Mouse (Mus musculus): ENCODE data around the gene Plxna3. TPM values are rescaled to one million over a fixed set of nuclear protein-coding genes. Genes with fewer than 3 reads are reported as not detected.

Gene Plxna3
- polyA plus RNA-seq, 1 experiment from 2014 or later: 62.0 TPM

DNA sequence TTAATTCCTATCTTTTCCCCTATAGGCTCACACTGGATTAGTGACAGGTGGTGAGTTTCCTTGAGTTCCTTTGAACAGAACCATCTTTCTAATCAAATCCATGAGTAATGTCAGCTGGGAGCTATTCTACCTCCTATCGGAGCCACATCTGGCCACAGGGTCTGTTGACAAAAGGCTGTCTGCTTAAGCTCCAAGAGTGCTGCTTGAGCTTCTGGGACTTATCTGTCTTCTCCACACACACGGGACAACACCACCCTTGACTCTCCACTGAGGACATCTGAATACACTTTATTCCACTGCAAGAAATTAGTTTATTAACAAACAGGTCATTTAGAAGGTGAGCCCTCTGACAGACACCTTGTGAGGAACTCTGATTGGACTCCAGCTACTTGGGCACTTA is 55.6 kb downstream of the Plxna3 start:
- no peak for ATAC-seq
- H3K27ac ChIP-seq: no peak overlapping the region
- no peaks in the 10 kb centered on the region for H3K9me3 ChIP-seq
- peaks cover 23% of the 10 kb centered on the region for H3K36me3 ChIP-seq
- H3K4me3 ChIP-seq (replicated peaks): no peak overlapping the region
- no peak overlapping the region for H3K9ac ChIP-seq (replicated peaks)
- 91% methylated on average over 2 of the region's 2 CpGs for WGBS
- no peaks in the 10 kb centered on the region for H3K27me3 ChIP-seq
- H3K4me1 ChIP-seq (replicated peaks): no peaks in the 10 kb centered on the region
- H3K4me2 ChIP-seq (replicated peaks): no peak overlapping the region

DNA sequence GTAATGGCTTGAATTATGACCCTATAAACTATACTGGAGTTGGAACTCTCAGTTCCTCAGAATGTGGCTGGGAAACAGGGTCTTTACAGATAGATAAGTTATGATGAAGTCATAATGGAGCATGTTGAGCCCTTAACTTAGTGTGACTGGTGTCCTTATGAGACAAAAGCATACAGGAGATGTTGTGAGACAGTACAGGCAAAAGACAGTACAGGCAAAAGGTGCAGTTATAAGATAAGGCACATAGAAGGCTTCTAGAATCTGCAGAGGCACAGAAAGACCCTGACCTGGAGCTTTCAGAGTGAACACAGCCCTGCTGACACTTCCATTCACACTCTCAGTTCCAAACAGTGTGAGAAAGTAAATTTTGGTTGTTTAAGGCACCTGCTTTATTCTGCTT is 59.3 kb downstream of the Plxna3 start:
- no peak overlapping the region for H3K9ac ChIP-seq (replicated peaks)
- ATAC-seq: no peak
- H3K4me2 ChIP-seq (replicated peaks): no peak overlapping the region
- H3K27me3 ChIP-seq: no peaks in the 10 kb centered on the region
- no peak overlapping the region for H3K27ac ChIP-seq
- H3K9me3 ChIP-seq: no peaks in the 10 kb centered on the region
- no peak overlapping the region for H3K4me3 ChIP-seq (replicated peaks)
- H3K36me3 ChIP-seq: peaks cover 23% of the 10 kb centered on the region
- H3K4me1 ChIP-seq (replicated peaks): peaks cover 6% of the 10 kb centered on the region

DNA sequence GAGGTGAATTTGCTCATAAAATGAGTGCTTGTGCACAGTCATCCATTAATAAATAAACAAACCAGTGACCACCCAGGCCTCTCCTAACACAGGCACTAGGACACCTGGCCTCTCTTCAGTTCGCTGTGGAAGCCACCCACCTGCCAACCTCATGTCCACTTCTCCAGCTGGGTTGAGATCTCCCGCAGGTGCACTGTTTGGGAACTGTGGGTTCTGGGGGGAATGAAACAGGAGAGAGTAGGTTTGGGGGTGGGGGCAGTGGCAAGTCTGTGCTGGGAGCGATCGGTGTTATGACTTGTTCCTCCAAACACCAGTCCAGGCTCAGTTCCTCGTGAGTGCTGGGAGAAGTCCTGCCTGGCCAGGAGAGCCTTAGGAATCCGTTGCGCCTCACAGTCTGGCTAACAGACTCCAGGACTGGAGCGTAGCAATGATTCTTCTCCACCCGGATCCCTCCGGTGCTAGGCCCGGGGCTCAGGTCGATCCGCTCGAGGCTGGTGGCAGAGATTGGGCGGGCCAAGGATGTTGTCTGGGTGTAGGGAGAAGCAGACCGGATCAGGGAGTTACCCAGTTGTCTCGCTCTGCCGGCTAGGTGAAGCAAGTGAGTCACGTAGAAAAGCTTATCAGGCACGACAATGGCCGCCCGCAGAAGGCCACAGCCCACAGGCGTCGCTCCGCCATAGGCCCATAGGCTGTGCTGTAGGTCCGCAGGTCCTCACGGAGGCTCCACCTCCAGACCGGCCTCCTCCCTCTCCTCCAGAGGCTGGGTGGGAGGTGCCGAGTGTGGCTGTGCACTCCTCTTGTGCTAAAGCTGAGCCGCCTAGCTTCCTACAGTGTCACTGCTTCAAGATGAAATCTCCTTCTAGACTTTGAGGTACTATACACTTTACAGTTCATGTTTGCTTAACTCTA is 63.9 kb downstream of the Plxna3 start, which contains the start of the genes Fam3a and Ikbkg:
Gene Fam3a, minus strand, starts transcription at position 738 of the 909 bp plus-strand sequence.
Gene Ikbkg, plus strand, starts transcription at position 756 of the 909 bp plus-strand sequence.
- H3K27me3 ChIP-seq: no peaks in the 10 kb centered on the region
- peak within 1 kb of the TSS; percentile 85 for H3K27ac ChIP-seq
- 29% methylated on average over 30 of the region's 30 CpGs for WGBS
- peak within 1 kb of the TSS; percentile 51 for H3K4me3 ChIP-seq (replicated peaks)
- no peaks in the 10 kb centered on the region; the same call in 1 of the 2 replicates for H3K9me3 ChIP-seq
- peak within 1 kb of the TSS; percentile 78 for H3K9ac ChIP-seq (replicated peaks)
- no peaks in the 10 kb centered on the region for H3K36me3 ChIP-seq
- ATAC-seq: peak; percentile 100
- H3K4me2 ChIP-seq (replicated peaks): peak within 1 kb of the TSS; percentile 62
- peaks cover 11% of the 10 kb centered on the region for H3K4me1 ChIP-seq (replicated peaks)

Small RNA genes lying within 50 kb of the gene (microRNA-seq; reads per million reads assigned to microRNA genes)
- gene Mir7092: not detected

Other genes starting within 250 kb of the Plxna3 start
- gene Opn1mw, start 201.6 kb upstream of the Plxna3 start, polyA plus RNA-seq (2015; fragmentation: Nextera tagmentation; extraction: Ambion mirVana): not detected in 2 replicates
- 17.0 and 18.9 TPM in 2 replicates for gene Mecp2, start 193.7 kb upstream of the Plxna3 start, polyA plus RNA-seq (2015; fragmentation: Nextera tagmentation; extraction: Ambion mirVana)
- not detected in 2 replicates for gene Tex28, start 161.2 kb upstream of the Plxna3 start, polyA plus RNA-seq (2015; fragmentation: Nextera tagmentation; extraction: Ambion mirVana)
- 0.08 and 0.13 TPM in 2 replicates for gene Tktl1, start 151.8 kb upstream of the Plxna3 start, polyA plus RNA-seq (2015; fragmentation: Nextera tagmentation; extraction: Ambion mirVana)
- gene Flna, start 79.2 kb upstream of the Plxna3 start, polyA plus RNA-seq (2015; fragmentation: Nextera tagmentation; extraction: Ambion mirVana): 102 and 109 TPM in 2 replicates
- 19.2 and 20.4 TPM in 2 replicates for gene Emd, start 74.4 kb upstream of the Plxna3 start, polyA plus RNA-seq (2015; fragmentation: Nextera tagmentation; extraction: Ambion mirVana)
- 542 and 551 TPM in 2 replicates for gene Rpl10, start 58.3 kb upstream of the Plxna3 start, polyA plus RNA-seq (2015; fragmentation: Nextera tagmentation; extraction: Ambion mirVana)
- gene Taz, start 47.2 kb upstream of the Plxna3 start, polyA plus RNA-seq (2015; fragmentation: Nextera tagmentation; extraction: Ambion mirVana): 95.3 and 97.2 TPM in 2 replicates
- gene Dnase1l1, start 46.7 kb upstream of the Plxna3 start, polyA plus RNA-seq (2015; fragmentation: Nextera tagmentation; extraction: Ambion mirVana): 2.8 and 3.0 TPM in 2 replicates
- 193 and 197 TPM in 2 replicates for gene Atp6ap1, start 32.0 kb upstream of the Plxna3 start, polyA plus RNA-seq (2015; fragmentation: Nextera tagmentation; extraction: Ambion mirVana)
- 1,006 and 1,051 TPM in 2 replicates for gene Gdi1, start 24.1 kb upstream of the Plxna3 start, polyA plus RNA-seq (2015; fragmentation: Nextera tagmentation; extraction: Ambion mirVana)
- 59.5 and 62.5 TPM in 2 replicates for gene Fam50a, start 16.0 kb upstream of the Plxna3 start, polyA plus RNA-seq (2015; fragmentation: Nextera tagmentation; extraction: Ambion mirVana)
- 82.8 and 85.4 TPM in 2 replicates for gene Lage3, start 24.6 kb downstream of the Plxna3 start, polyA plus RNA-seq (2015; fragmentation: Nextera tagmentation; extraction: Ambion mirVana)
- gene Ubl4a, start 44.2 kb downstream of the Plxna3 start, polyA plus RNA-seq (2015; fragmentation: Nextera tagmentation; extraction: Ambion mirVana): 66.7 and 68.8 TPM in 2 replicates
- gene Slc10a3, start 44.3 kb downstream of the Plxna3 start, polyA plus RNA-seq (2015; fragmentation: Nextera tagmentation; extraction: Ambion mirVana): 7.0 and 8.5 TPM in 2 replicates
- 33.7 and 37.7 TPM in 2 replicates for gene Fam3a, start 64.2 kb downstream of the Plxna3 start, polyA plus RNA-seq (2015; fragmentation: Nextera tagmentation; extraction: Ambion mirVana)
- 17.8 and 19.2 TPM in 2 replicates for gene Ikbkg, start 64.2 kb downstream of the Plxna3 start, polyA plus RNA-seq (2015; fragmentation: Nextera tagmentation; extraction: Ambion mirVana)
- 58.6 and 64.0 TPM in 2 replicates for gene G6pdx, start 100.1 kb downstream of the Plxna3 start, polyA plus RNA-seq (2015; fragmentation: Nextera tagmentation; extraction: Ambion mirVana)
- 0.46 TPM in 1 of 2 replicates, not detected in the other for gene Gm6880, start 152.3 kb downstream of the Plxna3 start, polyA plus RNA-seq (2015; fragmentation: Nextera tagmentation; extraction: Ambion mirVana)
- gene Olfr1326-ps1, start 245.8 kb downstream of the Plxna3 start, polyA plus RNA-seq (2015; fragmentation: Nextera tagmentation; extraction: Ambion mirVana): not detected in 2 replicates

All from midbrain, embryonic 13.5 days (tissue).